Mouse (Mus musculus) heart, adult 2 months (tissue): ENCODE measurements at regions not wholly inside any gene's neighbourhood (a gene's known extent, or its start where the extent isn't known, plus 50 kb on each side); places are given as distances from the start of the nearest gene placed in this dataset.

Experiments
- DNase-seq, 2 experiments: peaks; one replicate each; pipeline ENCODE4 v3.0.0; 2021
- H3K27ac ChIP-seq: fragments of 200-600 bp; 2 replicates; pipeline ENCODE4 v1.8.1; 2022
- H3K27me3 ChIP-seq: fragments of 200-500 bp; 2 replicates; pipeline ENCODE4 v1.6.1; 2012; ENCODE audit warnings: mild to moderate bottlenecking, low read length, inconsistent platforms, mixed read lengths; ENCODE audit not compliant: control insufficient read depth, insufficient read depth
- H3K36me3 ChIP-seq: fragments of 200-500 bp; 2 replicates; pipeline ENCODE4 v1.6.1; 2012; ENCODE audit warnings: low read length, inconsistent platforms; ENCODE audit not compliant: control insufficient read depth, insufficient read depth
- H3K4me1 ChIP-seq: fragments of 200-500 bp; 2 replicates; pipeline ENCODE4 v1.6.1; 2011; ENCODE audit warnings: low read length; ENCODE audit not compliant: control insufficient read depth, insufficient read depth
- H3K4me3 ChIP-seq: fragments of 200-600 bp; 2 replicates; pipeline ENCODE4 v1.8.1; 2022
- H3K79me2 ChIP-seq: fragments of 200-500 bp; replicated peaks from 2 replicates; pipeline ENCODE4 v1.6.1; 2012; ENCODE audit warnings: mild to moderate bottlenecking, inconsistent platforms, low read length, moderate library complexity, mixed read lengths; ENCODE audit not compliant: control insufficient read depth, insufficient read depth
- H3K9ac ChIP-seq: fragments of 200-500 bp; 2 replicates; pipeline ENCODE4 v1.6.1; 2012; ENCODE audit warnings: low read depth, mild to moderate bottlenecking, control low read depth, inconsistent platforms, low read length, mixed read lengths
- CTCF ChIP-seq: fragments of 200-600 bp; IDR thresholded peaks from 2 replicates; pipeline ENCODE4 v1.8.1; 2022; ENCODE audit warnings: antibody characterized with exemption, mild to moderate bottlenecking, moderate library complexity
- EP300 ChIP-seq: fragments of 200-500 bp; IDR thresholded peaks from 2 replicates; pipeline ENCODE4 v1.6.1; 2011; ENCODE audit warnings: low read depth, low read length, control low read depth; ENCODE audit not compliant: insufficient read depth
- POLR2A ChIP-seq: fragments of 200-500 bp; IDR thresholded peaks from 2 replicates; pipeline ENCODE4 v1.6.1; 2011; ENCODE audit warnings: mild to moderate bottlenecking, low read depth, low read length, control low read depth; ENCODE audit not compliant: insufficient read depth
- WGBS: fragments of 180-500 bp; shearing (Covaris S2); methylation state at CpG from one replicate; pipeline ENCODE4 v1.1.7; 2018; 5-methylcytosine and 5-hydroxymethylcytosine counted together
- intact Hi-C: fragments of 180-260 bp; cut with DNase I; formaldehyde crosslinking; loops from one replicate; pipeline ENCODE4 v1.15.1; 2025

DNA sequence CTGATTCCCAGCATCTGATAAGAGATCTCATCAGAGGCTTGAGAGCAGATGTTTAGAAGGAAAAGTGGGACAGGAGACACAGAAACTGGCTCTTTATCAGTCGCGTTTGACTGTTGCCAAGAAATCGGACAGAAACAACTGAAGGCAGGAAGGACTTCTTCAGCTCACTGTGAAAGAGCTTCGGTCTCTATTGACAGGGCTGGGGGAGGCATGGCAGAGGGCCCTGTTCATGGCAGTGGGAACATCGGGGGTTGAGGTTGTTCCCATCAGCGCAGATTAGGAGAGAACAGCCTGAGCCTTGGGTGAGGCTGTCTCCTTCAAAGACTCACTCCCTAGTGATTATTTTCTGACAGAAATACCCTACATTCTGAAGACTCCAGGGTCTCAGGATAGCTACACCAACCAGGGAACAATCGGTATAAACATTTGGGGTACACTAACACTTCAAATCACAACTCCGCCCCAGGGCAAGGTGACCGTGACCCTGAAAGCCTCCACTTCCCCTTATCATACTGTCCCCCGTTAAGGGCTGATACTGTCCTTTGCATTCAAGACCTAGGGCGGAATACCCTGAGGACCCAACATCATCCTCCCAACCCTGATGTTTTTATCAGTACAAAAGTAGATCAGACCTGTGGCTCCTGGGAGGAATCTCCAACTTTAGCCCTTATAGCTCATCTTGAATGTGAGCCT, 144.8 kb upstream of the Eci2 start:
- Histone ChIP-seq H3K27ac (no peak overlapping the region), H3K36me3 (no peaks in the 10 kb centered on the region), H3K79me2 (no peaks in the 10 kb centered on the region), H3K27me3 (no peaks in the 10 kb centered on the region), H3K4me1 (no peaks in the 10 kb centered on the region; the same call in 1 of the 2 replicates), H3K9ac (no peak overlapping the region), H3K4me3 (no peak overlapping the region)
- intact Hi-C loops: no loop called here
- DNase-seq: no peak
- TF ChIP-seq EP300 (no peak), POLR2A (no peak), CTCF (no peak)
- 50% methylated on average over 11 of the region's 11 CpGs for WGBS

DNA sequence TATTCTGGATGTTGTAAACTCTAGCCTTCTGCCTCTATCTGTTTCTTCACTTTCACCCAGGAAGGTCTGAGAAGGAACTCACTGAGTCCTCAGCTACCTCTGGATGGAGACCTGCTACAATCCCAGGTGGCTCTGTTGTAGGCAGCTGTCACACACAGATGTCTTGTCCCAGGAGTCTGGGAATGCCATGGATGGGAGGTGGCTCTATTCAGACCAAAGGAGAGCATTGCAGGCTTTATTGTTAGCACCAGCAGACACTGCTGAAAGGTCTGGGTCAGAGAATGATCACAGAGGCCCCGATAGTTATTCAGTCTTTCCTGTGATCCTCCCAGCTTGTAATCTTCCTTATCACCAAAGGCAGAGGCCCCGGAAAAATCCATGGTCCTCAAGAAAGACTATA, 146.6 kb upstream of the Eci2 start:
- Histone ChIP-seq H3K79me2 (no peaks in the 10 kb centered on the region), H3K4me3 (no peak overlapping the region), H3K27ac (no peak overlapping the region), H3K9ac (no peak overlapping the region), H3K4me1 (no peaks in the 10 kb centered on the region; the same call in 1 of the 2 replicates), H3K27me3 (no peaks in the 10 kb centered on the region), H3K36me3 (no peaks in the 10 kb centered on the region)
- no peak for DNase-seq
- 44% methylated on average over 2 of the region's 2 CpGs for WGBS
- intact Hi-C loops: no loop called here
- no peak for TF ChIP-seq CTCF
- TF ChIP-seq EP300: no peak
- no peak for TF ChIP-seq POLR2A

DNA sequence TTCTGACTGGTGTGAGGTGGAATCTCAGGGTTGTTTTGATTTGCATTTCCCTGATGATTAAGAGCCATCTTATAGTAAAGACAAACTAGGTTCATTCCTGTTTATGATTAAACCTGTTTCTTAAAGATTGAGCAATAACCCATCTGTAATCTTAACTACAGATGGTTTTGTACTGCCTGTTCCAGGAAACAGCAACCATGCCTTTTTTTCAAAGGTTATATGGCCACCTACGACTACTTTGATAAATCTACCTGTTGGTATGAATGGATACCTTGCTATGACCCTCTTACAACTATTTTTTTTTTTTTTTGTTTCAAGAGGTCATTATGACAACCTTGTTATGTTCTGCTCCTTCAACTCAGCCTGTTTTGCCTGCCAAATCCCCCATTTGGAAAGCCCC, 148.7 kb upstream of the Eci2 start:
- H3K27ac ChIP-seq: no peak overlapping the region

DNA sequence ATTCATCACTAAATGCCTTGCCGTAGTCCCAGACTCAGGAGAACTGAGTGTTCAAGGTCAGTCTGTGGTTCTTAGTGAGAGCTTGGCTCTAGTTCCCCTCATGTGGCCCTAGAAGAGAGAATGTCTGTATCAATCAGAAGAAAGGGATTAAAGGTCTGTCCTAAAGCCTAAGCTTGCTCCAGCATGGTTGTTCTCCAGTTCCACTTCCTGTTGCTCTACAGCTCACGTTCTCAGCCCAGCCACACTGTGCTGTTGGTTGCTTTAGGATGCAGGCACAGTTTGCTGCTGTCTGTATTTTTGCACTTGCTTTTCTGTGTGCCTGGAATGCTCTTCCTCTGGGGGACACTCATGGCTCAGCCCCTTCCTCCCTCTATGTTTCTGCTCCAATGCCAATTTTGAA, 150.4 kb upstream of the Eci2 start:
- intact Hi-C loops: no loop called here
- H3K27me3 ChIP-seq: no peaks in the 10 kb centered on the region
- H3K9ac ChIP-seq: no peak overlapping the region
- 50% methylated on average over 2 of the region's 2 CpGs for WGBS
- H3K4me1 ChIP-seq: no peaks in the 10 kb centered on the region
- DNase-seq: no peak
- no peaks in the 10 kb centered on the region for H3K79me2 ChIP-seq
- H3K36me3 ChIP-seq: no peaks in the 10 kb centered on the region
- no peak overlapping the region for H3K4me3 ChIP-seq
- H3K27ac ChIP-seq: no peak overlapping the region
- TF ChIP-seq POLR2A (no peak), EP300 (no peak), CTCF (no peak)

More for the DNA sequence above, 148.7 kb upstream of the Eci2 start:
- no peak for TF ChIP-seq EP300
- TF ChIP-seq POLR2A: no peak
- TF ChIP-seq CTCF: no peak
- Histone ChIP-seq H3K36me3 (no peaks in the 10 kb centered on the region), H3K4me1 (no peaks in the 10 kb centered on the region; the same call in 1 of the 2 replicates), H3K9ac (no peak overlapping the region), H3K4me3 (no peak overlapping the region), H3K27me3 (no peaks in the 10 kb centered on the region), H3K79me2 (no peaks in the 10 kb centered on the region)
- intact Hi-C loops: no loop called here
- DNase-seq: no peak
- 67% methylated on average over 1 of the region's 1 CpGs for WGBS

DNA sequence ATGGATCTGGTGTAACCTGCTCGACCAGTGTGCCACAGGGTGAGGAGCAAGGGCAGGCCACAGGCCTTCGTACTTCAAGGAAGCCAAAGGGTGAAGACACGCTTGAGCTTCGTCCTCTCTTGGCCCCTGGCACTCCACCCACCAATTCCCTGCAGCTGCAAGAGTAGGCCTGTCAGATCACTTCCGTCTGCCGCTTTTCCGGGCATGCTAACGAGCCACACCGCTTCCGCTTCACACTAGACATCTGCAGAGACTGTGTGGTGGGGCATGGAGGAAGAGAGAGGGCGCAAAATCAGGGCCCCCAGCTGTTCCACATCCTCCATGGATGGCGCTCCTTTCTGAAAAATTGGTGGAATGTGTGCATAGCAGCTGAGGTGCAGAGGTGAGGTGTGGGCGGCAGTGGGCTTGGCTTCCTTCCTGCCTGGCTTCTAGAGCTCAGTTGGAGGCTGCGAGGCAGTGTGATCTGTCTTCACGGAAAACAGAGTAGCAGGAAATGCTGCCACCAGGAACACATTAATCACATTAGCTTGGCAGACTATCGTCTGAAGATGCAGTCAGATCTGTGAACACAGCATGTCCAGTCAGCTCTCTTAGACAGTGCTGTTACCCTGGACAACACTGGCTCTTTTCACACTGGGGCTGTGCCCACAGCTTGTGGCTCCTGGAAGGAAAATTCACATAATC, 162.3 kb upstream of the Eci2 start:
- 32% methylated on average over 16 of the region's 16 CpGs for WGBS
- Histone ChIP-seq H3K4me1 (peaks cover 3% of the 10 kb centered on the region; the same call in 1 of the 2 replicates), H3K79me2 (no peaks in the 10 kb centered on the region), H3K27me3 (no peaks in the 10 kb centered on the region), H3K36me3 (no peaks in the 10 kb centered on the region), H3K27ac (no peak overlapping the region), H3K4me3 (no peak overlapping the region), H3K9ac (no peak overlapping the region)
- intact Hi-C loops: no loop called here
- DNase-seq: peak; percentile 36 to 70
- no peak for TF ChIP-seq CTCF
- TF ChIP-seq POLR2A: no peak
- no peak for TF ChIP-seq EP300

DNA sequence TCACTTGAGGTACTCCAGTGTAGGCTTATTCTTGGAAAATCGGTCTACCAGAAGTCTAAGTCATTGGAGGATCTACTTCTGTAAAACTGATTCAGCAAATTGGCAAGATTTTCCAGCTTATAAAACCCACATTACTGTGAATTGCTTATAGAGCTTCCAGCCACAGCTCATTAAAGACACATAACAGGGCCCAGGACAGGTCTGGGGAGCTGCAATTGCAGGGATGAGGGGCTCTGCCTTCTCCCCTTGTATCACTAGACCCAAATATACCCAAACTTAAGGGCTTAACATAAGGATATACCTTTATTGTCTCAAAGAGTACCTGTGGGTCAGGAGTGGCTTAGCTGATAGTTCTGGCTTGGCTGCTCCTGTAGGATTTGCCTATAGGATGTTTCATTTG, 175.2 kb upstream of the Eci2 start:
- Histone ChIP-seq H3K4me1 (no peaks in the 10 kb centered on the region), H3K9ac (no peak overlapping the region), H3K79me2 (no peaks in the 10 kb centered on the region), H3K27me3 (no peaks in the 10 kb centered on the region), H3K36me3 (no peaks in the 10 kb centered on the region), H3K27ac (no peak overlapping the region), H3K4me3 (no peak overlapping the region)
- intact Hi-C loops: no loop called here
- DNase-seq: no peak
- 83% methylated on average over 1 of the region's 1 CpGs for WGBS
- no peak for TF ChIP-seq POLR2A
- no peak for TF ChIP-seq EP300
- TF ChIP-seq CTCF: no peak
